Mouse (Mus musculus) cerebellum, adult 11 months (tissue): Measurements from ENCODE around the gene Mcm8.

Experiments used
- DNase-seq: peaks from one replicate; pipeline ENCODE4 v3.0.0; 2022

Gene Mcm8

DNA sequence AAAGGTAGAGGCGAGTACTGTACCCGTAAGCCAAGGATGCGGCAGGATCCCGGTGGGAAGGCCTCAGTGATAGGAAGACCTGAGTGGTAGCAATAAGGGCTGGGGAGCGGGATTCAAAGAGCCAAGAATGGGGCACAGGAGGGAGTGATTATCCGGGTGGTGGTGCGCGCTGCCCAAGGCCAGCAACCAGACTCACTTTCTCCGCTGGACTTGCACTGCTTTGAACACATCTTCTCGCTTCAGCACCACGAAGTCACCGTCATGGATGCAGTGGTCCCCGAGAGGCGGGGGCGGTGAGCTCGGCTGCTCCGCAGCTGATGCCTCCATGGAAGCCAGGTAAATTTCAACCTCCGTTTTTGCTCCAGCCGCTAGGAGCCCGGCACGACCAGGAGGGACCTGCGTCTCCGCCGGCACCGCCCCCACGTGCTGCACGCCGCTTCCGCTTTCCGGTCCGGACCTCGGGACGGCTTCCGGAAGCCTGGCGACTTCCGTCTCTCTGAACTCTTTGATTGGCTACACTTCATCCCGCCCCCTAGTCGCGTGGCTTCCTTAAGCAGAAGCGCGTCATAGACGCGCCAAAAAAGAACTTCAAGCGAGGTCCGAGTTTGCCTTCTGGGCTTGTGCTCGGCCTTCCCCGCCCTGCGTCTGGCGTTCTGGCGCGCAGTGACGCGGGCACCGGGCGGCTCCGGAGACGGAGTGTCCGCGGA, at the start of gene Mcm8, which contains the start of gene Trmt6:
Gene Mcm8, plus strand, starts transcription at position 534 of the 707 bp plus-strand sequence.
Gene Trmt6, minus strand, starts transcription at position 448 of the 707 bp plus-strand sequence.
- DNase-seq = peak; percentile 89

DNA sequence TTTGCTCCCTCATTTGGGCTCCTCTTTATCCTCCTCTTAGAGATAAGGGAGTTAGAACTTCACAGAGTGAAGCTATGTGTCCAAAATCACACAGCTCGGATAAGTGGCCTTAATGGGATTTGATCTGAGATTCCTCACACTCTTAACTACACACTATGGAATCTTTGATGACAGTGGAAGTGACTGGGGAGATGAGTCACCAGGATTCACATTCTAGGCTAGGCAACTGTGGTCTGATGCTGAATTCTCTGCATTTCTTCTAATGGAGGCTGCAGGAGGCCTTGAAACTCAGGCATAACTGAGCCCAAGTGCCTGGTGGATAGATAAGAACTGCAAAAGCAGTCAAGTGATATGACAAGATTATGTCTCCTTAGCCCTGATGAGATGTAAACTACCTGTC, 45.1 kb upstream of the Mcm8 start:
- no peak for DNase-seq

DNA sequence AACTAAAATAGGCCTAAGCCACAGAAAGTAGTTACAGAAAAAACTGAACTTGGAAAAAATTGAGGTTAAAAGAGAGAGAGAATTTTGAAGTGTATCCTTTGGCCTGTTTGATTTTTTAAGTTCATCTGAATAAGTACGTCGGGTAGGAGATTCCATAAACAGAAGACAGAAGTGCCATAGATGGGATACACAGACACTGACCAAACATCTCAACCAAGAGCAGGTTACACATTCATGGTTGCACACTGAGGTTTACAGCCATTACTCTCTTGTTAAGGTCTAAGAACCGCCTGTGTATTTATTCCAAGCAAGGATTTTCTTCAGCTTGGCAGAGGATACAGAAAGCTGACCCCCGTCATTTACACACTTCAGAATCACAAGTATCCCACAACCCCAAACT, 35.0 kb upstream of the Mcm8 start, which contains the start of gene Chgb:
Gene Chgb, plus strand, starts transcription at position 301 of the 400 bp plus-strand sequence.
- no peak for DNase-seq

DNA sequence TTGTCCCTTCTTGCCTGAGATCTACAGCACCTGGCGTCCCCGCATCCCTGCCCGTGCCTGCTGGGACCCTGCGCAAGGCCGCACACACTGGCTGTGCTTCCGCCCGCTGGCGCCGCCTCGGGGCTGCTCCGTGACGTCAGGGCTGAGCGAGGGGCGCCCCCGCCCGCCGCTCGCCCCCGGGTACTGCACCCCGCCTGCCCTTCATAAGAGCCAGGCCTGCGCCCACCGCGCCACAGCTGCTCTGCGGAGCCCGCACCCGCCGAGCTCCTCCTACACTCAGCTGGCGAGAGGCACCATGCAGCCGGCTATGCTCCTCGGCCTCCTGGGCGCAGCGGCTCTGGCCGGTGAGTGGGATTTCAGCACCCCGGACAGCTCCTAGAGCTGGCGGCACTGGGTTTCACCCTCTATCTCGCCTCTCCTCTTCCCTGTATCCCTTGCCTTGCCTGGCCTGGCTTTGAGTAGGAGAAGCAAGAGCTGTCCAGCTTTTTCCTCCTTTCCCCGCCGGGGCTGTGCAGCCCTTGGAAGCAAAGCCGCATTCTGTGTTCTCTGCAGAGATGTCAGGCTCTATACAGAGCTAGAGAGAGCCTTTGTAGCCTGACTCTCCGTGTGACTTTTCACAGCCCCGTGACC, 34.4 kb upstream of the Mcm8 start:
- DNase-seq = peak; percentile 88

DNA sequence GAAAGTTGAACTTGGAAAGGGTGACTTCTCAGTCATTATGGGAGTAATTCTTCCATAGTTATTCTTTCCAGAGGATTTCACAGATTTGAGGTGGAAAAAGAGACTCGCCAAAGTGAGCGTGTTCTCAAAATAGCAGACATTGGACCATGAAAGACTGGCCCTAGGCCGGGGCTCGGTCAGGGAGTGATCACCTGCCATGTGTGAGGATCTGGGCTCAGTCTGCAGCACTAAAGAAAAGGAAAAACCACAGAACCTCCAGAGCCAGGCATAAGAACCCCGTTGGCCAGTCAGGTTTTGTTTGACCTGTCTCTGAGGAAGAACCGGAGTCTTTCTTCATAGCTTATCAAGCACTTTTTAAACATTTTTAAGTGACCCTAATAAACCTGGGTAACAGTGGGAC, 31.9 kb upstream of the Mcm8 start:
- peak; percentile 66 for DNase-seq

DNA sequence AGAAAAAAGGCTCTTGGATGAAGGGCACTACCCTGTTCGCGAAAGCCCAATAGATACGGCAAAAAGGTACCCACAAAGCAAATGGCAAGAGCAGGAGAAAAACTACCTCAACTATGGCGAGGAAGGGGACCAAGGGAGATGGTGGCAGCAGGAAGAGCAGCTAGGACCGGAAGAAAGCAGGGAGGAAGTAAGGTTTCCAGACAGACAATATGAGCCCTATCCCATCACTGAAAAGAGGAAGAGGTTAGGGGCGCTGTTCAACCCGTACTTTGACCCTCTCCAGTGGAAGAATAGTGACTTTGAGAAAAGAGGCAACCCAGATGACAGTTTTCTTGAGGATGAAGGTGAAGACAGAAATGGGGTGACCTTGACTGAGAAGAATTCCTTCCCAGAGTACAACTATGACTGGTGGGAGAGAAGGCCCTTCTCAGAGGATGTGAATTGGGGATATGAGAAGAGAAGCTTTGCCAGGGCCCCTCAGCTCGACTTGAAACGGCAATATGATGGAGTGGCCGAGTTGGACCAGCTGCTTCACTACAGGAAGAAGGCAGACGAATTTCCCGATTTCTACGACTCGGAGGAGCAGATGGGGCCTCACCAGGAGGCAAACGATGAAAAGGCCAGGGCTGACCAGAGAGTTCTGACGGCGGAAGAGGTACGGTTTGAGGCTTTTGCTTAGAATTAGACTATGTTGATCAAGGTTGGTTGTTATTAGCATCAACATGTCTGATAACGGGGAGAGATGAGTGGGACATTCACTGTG, 22.3 kb upstream of the Mcm8 start:
- peak; percentile 78 for DNase-seq

DNA sequence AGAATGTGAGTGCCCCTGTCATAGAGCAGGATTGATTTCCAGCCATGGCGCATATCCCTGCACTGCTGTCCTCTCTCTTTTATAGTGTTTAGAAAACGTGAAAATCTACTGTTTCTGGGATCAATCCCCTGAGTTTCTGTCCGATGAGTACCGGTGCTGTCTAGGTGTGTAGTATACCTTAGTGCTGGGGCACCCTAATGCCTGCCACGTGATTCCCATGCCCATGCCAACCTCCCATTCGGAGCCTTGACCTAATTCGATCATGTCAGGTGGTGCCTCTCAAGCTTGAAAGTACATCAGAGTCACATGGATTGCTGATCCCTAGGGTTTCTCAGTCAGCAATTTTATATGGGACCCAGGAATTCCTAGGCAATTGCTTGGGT, 21.7 kb upstream of the Mcm8 start:
- DNase-seq = no peak

DNA sequence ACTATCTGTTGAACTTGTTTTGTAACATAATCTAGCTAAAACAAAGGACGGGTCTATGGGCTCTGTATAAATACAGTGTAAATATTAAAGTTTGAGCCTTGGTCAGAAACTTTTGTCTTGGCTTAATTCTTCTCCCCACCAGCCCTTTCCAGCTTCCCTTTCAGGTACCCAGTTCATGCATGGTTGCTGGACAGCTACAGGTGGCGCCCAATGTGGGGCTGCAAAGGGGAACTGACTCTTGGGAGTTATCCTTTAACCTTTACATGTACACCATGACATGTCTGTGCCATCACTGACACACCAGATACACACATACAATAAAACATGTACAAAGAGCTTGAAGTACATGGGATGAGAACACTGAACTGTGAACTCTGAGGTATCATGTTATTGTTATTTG, 13.0 kb upstream of the Mcm8 start:
- no peak for DNase-seq

DNA sequence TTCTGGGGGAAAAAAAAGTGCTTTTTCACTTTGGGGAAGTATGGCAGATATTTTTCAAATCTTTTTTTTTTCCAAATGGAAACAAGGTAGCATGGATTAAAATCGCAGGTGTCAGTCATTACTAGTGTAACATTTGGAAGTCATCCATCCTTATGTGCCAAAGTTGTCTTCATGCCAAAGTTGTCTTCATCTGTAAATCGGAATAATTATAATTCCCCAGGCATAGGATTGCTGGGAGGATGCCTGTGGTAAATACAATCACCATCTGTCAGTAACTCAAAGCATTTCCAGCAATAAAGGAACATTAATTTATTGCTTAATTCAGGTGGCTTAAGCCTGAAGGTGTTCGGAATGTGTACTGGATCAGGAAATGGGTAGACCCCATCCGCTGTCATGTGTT, 25.1 kb downstream of the Mcm8 start:
- no peak for DNase-seq

DNA sequence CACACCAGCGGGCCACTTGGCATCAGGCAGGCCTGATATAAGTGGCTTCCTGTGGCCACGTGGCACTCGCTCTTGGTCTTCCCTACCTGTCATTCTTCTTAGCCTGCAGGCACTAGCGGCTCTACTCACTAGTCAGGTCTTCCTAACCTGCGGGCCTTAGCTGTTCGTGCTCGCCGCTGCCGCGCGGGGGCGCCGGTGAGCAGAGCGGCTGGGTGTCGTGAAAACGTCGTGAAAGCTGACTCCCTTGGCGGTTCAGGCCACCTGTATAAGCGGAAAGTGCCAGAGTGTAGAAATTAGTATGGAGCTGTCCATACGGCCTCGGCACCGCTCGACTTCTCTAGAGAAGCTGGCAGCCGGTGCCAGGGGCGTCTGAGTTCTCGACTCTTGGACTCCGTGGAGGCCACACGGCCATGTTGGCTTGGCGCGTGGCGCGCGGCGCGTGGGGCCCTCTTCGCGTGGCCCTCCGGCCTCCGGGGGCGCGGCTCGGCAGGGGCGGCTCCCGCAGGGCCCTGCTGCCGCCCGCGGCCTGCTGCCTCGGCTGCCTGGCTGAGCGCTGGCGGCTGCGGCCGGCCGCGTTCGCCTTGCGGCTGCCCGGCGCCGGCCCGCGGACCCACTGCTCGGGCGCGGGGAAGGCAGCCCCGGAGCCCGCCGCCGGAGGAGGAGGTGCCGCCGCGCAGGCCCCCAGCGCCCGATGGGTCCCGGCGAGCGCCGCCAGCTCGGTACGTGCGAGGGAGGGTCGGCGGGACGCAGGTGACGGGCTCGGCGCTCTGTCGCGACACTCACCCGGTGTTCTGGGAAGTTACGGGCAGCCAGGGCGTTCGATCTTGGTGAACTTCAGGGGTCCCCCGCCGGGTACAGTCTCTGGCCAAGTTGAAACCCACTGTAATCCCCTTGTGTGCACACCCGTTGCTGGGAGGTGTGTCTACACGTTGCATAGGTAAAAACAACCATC, 30.7 kb downstream of the Mcm8 start, which contains the start of gene Crls1:
Gene Crls1, plus strand, starts transcription at position 260 of the 952 bp plus-strand sequence.
- DNase-seq = peak; percentile 97

DNA sequence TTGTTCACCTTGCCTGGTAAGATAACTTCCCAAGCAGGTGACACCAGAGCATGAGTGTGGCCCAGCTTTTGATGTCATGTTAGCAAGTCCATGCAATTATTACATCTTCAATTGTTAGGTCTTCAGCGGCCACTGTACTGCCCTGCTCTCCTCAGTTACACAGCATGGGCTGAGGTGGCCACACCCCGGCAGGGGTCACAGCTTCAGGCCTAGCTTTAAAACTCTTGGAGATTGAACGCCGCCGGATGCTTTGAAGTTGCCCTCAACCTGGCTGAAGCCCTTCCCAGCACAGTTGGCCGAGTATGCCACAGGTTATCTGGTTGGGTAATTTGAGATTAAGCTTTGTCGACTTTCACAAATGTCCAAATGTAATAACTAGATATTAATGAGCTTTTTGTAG, 31.6 kb downstream of the Mcm8 start:
- no peak for DNase-seq

DNA sequence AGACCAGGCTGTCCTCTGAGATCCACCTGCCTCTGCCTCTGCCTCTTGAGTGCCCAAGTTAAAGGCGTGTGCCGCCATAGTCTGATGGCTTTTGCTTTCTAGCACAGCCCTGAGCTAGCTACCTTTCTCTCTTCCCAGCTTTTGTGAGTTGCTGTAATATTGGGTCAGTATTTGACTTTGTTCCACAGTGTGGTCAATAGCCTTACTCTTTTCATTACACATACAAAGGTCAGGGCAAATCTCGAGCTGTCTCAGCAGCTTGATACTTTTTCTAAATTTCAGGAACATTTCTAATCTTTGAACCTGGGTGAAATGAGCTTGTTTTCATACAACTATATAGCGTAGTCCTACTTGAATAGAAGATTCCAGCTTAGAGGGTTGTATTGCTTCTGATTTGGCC, 32.4 kb downstream of the Mcm8 start:
- DNase-seq = no peak

DNA sequence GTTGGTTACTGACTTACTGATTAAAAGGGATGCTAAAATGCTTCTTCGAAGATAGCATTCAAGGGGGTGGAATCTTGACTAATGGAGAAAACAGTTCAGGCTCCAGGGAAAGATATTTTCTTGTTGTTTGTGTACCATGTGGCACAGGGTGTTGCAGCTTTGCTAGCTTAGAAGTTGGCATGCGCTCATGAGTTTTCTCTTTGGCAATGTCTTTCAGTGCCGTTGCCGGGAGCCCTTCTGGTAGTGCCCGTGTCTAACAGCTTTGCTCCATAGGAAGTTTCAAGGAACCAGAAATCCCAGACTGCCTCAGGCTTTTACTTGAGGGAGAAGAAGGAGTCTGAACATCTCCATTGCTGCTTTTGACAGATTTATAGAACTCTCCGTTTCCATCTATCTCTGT, 33.2 kb downstream of the Mcm8 start:
- no peak for DNase-seq

DNA sequence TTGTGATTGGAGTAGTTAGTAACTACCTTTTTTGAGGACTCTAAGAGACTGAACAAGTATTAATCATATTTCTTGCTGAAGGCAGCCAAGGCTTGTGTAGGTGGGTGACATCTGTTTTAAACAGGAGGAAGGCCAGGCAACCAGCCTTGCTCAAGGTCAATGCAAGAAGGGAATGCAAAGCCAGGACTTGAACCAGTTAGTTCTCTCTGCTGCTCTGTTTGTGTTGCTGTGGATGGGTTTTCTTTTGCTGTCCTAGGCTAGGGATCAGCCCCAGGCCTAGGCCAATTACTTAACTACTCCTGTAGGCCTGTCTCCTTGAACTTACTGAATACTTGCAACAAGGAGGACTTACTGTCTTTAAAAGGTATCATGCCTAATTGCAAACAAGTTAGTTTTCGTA, 37.1 kb downstream of the Mcm8 start:
- DNase-seq = no peak

DNA sequence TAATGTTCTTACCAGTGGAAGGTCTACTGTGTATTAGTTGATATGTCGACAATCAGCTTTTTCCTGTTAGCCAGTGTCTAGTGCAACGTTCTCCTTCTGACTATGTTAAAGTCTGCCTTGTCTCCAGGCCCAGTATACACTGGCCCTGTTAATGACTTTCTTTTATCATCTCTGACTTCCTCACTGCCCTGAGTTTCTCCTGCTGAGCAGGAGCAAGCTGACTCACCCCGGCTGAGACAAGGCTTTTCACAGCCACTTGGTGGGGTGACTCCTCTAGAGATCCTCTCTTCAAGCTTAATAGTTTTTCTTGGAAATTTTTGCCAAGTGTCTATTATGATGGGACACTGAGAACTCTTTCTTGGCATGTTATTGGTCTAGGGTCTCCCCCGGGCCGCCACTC, 40.4 kb downstream of the Mcm8 start:
- no peak for DNase-seq

DNA sequence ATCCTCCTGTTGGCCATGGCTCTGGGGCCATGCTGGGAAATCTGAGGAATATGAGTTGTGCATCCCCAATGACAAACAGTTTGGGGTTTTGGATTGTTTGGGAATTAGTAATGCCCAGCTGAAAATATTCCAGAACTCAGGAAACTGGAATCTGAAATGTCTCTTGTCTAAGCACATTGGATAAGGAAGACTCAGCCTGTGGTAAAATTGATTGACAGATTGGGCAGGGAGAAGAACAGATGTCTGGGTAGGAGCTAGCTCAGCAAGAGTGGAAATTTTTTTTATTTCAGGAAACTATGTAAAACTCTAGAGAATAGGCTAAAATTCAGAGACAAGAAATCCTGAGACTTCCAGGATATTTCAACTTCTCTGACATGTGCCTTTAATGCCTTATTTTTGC, 44.5 kb downstream of the Mcm8 start:
- no peak for DNase-seq

DNA sequence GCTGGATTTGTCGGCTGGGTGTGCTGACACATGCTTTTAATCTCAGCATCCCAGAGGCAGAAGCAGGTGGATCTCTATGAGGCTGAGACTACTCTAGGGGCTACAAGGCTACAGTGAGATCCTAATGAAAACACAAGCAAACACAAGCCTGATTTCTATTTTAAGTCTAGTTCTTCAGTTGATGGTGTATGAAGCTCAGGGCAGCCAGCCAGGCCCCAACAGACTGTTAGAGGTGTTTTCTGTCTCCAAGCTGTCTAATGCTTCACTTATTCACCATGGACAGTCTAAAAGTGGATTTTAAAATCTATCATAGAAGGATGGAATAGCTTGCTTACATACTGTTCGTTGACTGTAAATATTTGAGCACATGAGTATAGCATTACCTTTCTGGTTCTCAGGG, 45.5 kb downstream of the Mcm8 start:
- DNase-seq = no peak

DNA sequence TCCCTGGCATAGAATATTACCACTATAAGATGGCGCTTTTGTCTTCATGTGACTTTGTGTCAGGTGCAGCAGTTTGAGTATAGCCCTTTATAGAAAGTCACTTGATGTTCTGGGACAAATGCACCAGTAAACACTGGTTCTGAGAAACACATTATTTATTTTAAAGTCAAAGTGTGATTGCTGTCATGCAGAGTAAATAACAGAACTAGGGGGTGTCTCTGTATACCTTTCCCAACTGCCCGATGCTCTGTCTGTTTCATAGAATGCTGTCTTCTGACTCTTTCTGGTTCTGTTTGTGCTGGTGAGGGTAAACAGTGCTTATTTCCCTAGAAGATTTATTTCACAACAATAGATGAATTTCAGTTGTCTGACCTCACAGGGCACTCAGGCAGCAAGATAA, 47.4 kb downstream of the Mcm8 start:
- DNase-seq = no peak

DNA sequence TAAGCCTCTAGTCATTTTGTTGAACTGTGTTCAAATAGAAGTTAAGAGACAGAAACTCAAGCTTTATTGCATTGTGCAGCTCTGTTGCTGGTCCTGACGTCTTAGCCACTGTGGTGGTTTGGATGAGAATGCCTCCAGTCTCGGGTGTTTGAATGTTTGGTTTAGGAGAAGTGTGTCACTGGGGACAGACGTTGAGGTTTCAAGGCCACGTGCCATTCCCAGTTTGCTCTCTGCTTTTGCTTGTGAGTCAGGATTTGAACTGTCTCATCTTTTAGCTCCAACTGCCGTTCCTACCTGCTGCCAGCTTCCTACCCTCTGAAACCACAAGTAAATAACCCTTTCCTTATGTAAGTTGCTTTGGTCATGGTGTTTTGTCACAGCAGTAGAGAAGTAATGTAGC, 51.6 kb downstream of the Mcm8 start:
- no peak for DNase-seq

DNA sequence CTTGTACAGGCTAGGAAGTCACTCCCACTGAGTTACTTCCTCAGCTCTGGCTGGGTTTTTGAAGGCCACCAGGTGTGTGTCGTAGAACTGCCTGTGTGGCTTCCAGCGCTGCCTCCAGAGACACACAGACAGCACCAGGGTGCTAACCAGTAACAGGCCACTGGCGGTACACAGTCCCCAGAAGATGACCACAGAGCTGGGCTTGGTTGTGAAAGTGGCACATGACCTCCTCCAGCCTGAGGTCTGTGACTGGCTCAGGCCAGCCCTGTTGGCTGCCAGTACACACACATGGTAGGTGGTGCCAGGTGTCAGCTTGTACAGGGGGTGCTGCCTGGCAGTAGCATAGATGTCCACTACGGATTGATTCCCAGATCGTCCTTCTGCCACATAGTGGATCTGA, 53.7 kb downstream of the Mcm8 start:
- no peak for DNase-seq

DNA sequence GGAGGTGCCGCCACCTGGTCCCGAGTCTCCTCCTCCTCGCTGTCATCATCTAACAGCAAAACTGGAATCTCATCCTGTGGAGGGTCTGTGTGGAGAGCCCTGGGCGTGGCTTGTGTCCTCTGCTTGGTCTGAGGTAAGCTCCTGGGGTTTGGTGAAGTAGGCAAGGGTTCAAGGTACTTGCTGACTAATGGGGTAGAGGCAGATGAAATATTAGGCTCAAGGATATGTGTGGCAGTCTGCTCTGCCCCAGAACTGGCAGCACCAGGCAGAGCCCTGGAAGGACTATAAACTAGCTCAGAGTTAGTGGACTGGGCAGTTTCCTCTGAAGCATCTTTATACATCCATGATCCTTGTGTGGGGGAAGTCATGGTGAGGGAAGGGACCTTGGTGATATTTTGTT, 54.3 kb downstream of the Mcm8 start:
- DNase-seq = no peak

DNA sequence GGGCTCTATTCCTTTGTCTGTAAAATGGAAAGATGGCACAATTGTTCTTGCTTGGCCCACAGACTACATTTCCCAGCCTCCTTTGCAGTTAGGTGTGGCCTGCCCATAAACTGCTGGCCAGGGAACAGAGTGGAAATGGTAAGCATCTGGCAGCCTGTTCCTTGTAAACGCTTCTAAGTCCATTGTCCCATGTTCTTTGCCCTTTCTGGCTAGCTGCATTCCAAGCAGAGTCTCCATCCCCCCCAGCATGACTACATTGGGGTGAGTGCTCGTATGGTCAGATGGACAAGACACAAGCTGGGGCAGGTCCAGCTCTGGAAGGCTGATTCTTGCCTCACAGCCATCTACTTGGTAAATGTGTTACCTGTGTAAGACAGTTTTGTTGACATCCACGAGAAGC, 55.7 kb downstream of the Mcm8 start:
- DNase-seq = no peak
